Mouse (Mus musculus): Measurements from ENCODE around the gene Pcsk1n.
"Not testable (repeated sequence)": the region's sequence is repeated elsewhere in the genome, so short reads cannot be mapped to it uniquely, and the experiment has no call there.

Pcsk1n gene

DNA sequence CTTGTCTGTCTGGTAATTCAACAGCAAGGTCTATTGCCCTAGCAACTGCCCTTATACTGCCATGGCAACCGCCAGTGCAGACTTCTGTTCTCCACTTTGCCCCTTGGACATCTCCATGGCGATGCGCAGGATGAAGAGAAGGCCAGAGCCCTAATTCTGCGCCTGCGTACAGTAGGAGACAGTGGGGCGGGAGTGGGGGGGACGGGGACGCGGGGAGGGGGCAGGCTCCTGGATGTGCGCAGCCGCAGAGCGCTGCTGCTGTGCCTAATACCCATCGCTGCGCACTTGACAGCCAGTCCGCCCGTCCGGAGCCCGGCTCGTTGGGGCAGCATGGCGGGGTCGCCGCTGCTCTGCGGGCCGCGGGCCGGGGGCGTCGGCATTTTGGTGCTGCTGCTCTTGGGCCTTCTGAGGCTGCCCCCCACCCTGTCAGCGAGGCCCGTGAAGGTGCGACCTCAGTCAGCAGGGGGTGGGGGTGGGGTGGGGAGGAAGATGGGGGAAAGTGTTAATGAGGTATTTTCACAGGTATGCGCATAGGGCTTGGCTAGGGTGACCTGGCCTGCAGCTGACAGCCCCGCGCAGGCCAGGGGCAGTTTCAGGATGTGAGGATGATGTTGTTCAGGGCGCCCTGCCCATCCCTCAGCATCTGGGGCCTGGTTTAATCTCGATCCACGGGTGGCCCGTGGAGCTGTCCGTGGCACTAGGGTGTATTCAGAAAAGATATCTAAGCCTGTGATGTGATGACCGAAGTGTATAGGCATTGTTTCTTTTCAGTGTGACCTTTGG lies at the start of gene Pcsk1n:
Pcsk1n (plus strand) TSS at position 222 of the 783 bp plus-strand sequence.
- no peak for DNase-seq (ENCODE audit: low read depth, low spot score)

GRCm38 (mm10) chrX:7869826-7870225 lies 49.8 kb upstream of the Pcsk1n start:
- DNase-seq (ENCODE audit: low read depth, low spot score), result no peak

DNA sequence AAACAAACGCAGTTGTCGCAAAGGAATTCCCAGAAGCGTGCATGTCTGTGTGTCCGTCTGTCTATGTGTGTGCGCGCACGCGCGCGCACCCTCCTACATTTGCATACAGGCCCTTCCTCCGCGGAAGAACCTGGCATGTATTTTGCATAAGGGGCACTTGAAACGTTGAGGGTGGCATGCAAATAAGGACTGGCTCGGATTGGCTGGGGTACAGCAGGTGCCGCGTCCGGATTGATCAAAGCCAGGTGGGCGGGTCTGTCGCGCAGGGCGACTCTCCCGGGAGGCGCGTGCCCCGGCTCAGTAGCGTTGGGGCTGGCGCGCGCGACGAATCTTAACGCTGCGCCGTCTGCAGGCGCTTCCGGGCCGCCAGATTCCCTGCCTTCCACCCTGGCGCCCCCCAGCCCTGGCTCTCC lies 41.6 kb upstream of the Pcsk1n start, which contains the start of gene Pim2:
Pim2 (plus strand) TSS at position 256 of the 413 bp plus-strand sequence.
- DNase-seq (ENCODE audit: low read depth, low spot score), result peak; percentile 77

GRCm38 (mm10) chrX:7878495-7878894 lies 41.1 kb upstream of the Pcsk1n start:
- DNase-seq (ENCODE audit: low read depth, low spot score), result no peak

- DNase-seq (ENCODE audit: low read depth, low spot score), result peak; percentile 73
Measured at GRCm38 (mm10) chrX:7879819-7880218, 39.8 kb upstream of the Pcsk1n start.

- DNase-seq (ENCODE audit: low read depth, low spot score), result peak; percentile 77
Measured at GRCm38 (mm10) chrX:7883841-7884567, 35.6 kb upstream of the Pcsk1n start, which contains the start of gene Slc35a2. Gene Slc35a2 (plus strand): TSS chrX:7884028.

GRCm38 (mm10) chrX:7898211-7898610 lies 21.4 kb upstream of the Pcsk1n start:
- DNase-seq (ENCODE audit: low read depth, low spot score), result no peak

DNA sequence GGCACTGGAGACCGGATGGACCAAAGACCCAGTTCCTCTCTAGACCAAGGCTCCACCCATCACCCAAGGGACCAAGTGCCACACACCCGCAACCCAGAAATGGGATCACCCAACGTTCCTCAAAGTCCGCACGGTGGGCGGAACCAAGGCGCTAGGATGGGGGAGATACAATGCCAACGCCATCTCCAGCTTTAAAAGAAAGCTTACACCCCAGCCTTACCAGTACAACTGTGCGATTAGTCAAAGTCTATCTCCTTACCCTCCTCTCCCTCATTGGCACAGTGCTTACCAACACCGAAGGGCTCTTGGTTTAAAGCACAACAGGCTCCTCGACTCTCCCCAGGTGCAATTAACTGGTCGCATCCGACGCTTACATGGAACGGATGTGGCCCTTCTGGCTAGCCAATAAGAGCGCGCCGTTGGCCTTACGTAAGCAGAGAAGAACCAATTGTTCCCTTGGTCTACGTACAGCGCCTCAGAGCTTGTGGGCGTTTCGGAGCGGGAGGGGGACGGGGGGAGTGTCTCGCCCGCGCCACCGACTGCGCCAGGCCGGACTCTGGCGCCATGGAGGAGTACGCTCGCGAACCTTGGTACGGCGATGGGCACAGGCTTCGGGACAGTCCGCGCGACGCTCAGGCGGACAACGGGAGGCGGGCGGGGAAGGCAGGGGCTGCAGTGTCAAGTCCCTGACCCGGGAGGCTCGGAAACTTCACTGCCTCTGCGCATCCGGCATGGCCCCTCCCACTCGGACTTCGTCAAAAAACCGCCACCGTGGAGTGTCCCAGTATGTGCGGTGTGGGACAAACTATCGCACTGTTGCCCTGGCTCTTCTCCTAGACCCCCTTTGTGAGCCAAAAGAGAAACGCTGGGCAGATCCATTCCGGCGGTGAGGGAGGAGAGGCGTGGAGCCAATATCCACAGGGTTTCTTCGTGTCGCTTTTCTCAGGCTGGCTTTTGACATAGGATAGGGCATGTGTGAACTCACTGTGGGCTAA lies 20.4 kb upstream of the Pcsk1n start, which contains the start of the genes Pqbp1 and Timm17b:
Pqbp1 (minus strand) TSS at position 390 of the 995 bp plus-strand sequence.
Timm17b (plus strand) TSS at position 478 of the 995 bp plus-strand sequence.
- peak; percentile 89 for DNase-seq (ENCODE audit: low read depth, low spot score)

DNA sequence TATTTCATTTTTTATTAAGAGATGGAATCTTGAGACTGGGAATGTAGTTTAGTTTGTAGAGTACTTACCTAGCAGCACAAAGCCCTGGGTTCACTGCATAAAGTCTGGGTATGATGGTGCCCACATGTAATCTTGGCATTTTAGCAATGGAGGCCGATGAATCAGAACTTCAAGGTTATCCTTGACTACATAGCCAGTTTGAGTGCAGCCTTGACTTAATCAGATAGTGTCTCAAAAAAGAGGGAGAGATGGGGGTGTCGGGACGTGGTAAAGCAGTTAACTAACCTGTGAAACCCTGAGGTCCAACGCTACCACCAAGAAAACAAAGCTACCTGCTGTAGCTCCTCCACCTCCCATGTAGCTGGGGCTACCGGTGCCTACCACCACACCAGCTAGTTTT lies 15.2 kb upstream of the Pcsk1n start:
- no peak for DNase-seq (ENCODE audit: low read depth, low spot score)

- DNase-seq (ENCODE audit: low read depth, low spot score), result no peak
Measured at GRCm38 (mm10) chrX:7907735-7908134, 11.9 kb upstream of the Pcsk1n start, which contains the start of gene Gm10491. Gene Gm10491 (minus strand): TSS chrX:7907835.

- DNase-seq (ENCODE audit: low read depth, low spot score), result not testable (repeated sequence)
Measured at GRCm38 (mm10) chrX:7909242-7909641, 10.4 kb upstream of the Pcsk1n start, which contains the start of gene Gm10490. Gene Gm10490 (plus strand): TSS chrX:7909542.

DNA sequence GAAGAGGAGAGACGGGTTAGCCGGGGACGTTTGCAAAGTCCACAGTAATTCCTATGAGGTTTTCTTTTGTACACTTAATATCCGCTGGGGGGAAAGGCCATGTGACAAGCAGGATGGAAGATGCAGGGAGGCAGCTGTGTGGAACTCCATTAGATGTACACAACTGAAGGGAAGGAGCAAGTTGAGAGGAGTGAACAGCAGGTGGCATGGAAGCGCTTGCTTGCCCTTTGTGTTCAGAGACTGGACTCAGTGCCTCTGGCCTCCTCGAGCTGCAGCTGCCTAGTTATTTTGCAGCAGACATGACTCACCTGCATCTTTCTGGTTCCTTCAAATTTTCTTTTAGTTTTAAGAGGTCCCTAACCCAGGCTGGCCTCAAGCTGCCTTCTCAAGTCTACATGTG lies 9.1 kb upstream of the Pcsk1n start:
- DNase-seq (ENCODE audit: low read depth, low spot score), result no peak

GRCm38 (mm10) chrX:7915669-7916068 lies 4.0 kb upstream of the Pcsk1n start:
- DNase-seq (ENCODE audit: low read depth, low spot score), result not testable (repeated sequence)

DNA sequence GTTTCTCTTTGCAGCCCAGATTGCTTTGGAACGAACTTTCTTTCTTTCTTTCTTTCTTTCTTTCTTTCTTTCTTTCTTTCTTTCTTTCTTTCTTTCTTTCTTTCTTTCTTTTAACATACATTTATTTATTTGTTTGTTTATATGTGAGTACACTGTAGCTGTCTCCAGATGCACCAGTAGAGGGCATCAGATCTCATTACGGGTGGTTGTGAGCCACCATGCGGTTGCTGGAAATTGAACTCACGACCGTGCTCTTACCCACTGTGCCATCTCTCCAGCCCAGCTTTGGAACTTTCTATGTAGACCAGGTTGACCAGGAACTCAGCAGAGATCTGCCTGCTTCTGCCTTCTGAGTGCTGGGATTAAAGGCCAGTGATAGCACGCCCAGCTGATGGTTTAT lies 1.7 kb upstream of the Pcsk1n start:
- DNase-seq (ENCODE audit: low read depth, low spot score), result not testable (repeated sequence)

DNA sequence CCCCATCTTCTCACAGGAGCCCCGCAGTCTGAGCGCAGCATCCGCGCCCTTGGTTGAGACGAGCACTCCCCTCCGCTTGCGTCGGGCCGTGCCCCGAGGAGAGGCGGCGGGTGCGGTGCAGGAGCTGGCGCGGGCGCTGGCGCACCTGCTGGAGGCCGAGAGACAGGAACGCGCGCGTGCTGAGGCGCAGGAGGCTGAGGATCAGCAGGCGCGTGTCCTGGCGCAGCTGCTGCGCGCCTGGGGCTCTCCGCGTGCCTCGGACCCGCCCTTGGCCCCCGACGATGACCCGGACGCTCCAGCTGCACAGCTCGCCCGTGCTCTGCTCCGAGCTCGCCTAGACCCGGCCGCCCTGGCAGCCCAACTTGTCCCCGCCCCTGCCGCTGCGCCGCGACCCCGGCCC lies 2.4 kb downstream of the Pcsk1n start:
- no peak for DNase-seq (ENCODE audit: low read depth, low spot score)

- DNase-seq (ENCODE audit: low read depth, low spot score), result no peak
Measured at GRCm38 (mm10) chrX:7926266-7926665, 6.6 kb downstream of the Pcsk1n start.

- no peak for DNase-seq (ENCODE audit: low read depth, low spot score)
Measured at GRCm38 (mm10) chrX:7927116-7927515, 7.5 kb downstream of the Pcsk1n start.

- DNase-seq (ENCODE audit: low read depth, low spot score), result no peak
Measured at GRCm38 (mm10) chrX:7928270-7928790, 8.7 kb downstream of the Pcsk1n start, which contains the start of gene Eras. Gene Eras (minus strand): TSS chrX:7928607.

- no peak for DNase-seq (ENCODE audit: low read depth, low spot score)
Measured at GRCm38 (mm10) chrX:7936874-7937273, 17.3 kb downstream of the Pcsk1n start.

- DNase-seq (ENCODE audit: low read depth, low spot score), result no peak
Measured at GRCm38 (mm10) chrX:7937667-7938066, 18.0 kb downstream of the Pcsk1n start.

DNA sequence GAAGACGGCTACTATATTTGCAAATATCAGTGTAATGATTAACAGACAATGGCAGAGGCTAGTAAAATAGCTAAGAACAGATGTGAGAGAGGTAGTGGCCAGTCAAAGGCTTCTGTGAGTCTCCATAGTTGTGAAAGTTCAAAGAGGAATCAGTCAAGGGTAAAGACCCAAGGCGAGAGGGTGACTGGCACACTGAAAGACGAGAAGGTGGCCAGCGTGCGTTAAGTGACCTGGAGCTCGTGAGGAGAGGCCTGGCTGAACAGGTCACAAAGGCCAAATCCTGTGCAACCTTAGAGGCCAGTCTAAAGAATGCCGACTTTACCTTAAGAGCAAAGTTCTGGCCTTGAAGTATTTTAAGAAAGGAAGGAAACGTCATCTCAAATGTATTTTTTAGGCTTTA lies 26.0 kb downstream of the Pcsk1n start:
- no peak for DNase-seq (ENCODE audit: low read depth, low spot score)

Measured in forelimb bud, embryonic 11.5 days (tissue).